Mouse (Mus musculus) gonadal fat pad, adult 2 months (tissue): ENCODE measurements around the gene Fbxw15. TPM values are rescaled to one million over a fixed set of nuclear protein-coding genes. Genes with fewer than 3 reads are reported as not detected.
"Not testable (repeated sequence)": the region's sequence is repeated elsewhere in the genome, so short reads cannot be mapped to it uniquely, and the experiment has no call there.

ENCODE experiments used
- DNase-seq: peaks from one replicate; pipeline ENCODE4 v3.0.0-alpha.2; 2012; ENCODE audit warnings: low read depth
- polyA plus RNA-seq: library from polyadenylated mRNA; depleted of rRNA; stranded (reverse); fragments of >200 nt; gene quantifications from 2 replicates; pipeline ENCODE4 v1.2.3, GENCODE M21; 2012; rRNA removed

Gene Fbxw15
- polyA plus RNA-seq = 0.15 and 0.16 TPM in 2 replicates

DNA sequence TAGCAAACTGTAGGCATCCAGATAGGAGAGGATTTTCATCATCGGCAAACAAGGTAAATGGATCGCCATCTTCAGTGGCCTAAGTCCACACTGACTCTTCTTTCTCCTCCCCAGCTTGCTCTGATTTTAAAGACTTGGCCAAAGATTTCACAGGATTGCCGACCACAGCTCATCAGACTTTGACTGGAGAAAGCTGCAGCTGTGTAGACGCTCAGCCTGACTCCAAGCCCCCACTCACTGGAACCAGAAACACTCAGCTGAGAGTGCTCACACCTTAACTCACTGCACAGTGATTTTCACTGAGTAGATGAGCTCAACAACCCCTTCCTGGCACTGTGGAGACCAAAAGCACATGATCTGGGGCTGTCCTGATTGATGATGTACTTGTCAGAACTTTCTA, at the start of gene Fbxw15:
Gene Fbxw15 (minus strand): TSS at position 101 of the 400 bp plus-strand sequence.
- not testable (repeated sequence) for DNase-seq

DNA sequence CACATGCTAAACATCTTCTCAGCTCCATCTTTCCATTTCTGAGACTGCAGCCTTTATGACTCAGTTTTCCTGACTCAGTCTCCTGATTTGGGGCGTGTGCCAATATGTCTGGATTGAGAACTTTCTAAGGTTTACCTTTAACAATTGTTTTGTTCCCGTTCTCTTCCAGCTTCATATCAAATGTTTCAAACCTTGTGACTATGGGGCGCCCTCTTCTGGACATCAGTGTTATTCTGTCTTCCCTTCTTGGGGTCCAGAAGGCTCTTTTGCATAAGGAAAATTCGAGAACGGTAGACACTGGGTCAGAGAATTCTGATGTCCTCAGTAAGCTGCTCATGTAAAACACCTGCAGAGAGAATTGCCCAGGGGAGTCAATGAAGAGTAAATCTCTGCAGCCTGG, 38.8 kb upstream of the Fbxw15 start:
- not testable (repeated sequence) for DNase-seq

DNA sequence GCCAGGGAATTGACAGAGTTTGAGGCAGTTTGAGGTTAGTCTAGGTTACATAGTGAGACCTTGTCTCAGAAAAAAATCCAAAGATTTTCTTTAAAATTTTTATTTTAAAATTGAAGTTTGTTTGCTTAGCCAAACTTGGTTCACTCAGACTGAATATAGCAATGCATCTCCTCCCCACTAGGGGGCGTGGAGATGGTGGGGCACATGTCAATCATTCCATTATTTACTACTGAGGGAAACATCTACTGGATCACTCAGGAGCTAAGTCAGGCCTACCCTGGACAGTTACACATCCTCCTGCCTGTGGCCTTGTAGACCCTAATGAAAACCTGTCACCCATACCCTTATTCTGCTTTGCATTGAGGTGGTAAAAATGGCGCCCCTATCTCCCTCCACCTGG, 34.1 kb upstream of the Fbxw15 start:
- not testable (repeated sequence) for DNase-seq

DNA sequence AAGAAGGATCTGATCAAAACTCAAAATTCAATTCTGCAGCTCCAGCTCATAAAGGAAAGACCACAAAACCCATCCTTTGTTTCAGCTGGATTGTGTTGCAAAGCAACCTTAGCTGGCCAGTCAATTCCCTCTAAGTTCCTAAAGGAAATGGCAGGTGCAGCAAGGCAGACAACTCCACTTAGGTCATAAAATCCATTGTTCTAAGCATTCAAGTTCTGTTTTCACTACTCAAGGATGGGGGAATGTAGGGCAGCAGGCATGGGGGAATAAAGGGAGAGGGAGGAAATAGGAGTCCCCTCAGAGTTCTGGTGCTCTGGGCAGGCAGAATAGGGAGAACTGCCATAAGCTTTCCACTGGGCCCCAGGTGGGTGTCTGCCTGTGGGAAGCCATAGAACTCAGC, 29.2 kb upstream of the Fbxw15 start:
- DNase-seq = no peak

DNA sequence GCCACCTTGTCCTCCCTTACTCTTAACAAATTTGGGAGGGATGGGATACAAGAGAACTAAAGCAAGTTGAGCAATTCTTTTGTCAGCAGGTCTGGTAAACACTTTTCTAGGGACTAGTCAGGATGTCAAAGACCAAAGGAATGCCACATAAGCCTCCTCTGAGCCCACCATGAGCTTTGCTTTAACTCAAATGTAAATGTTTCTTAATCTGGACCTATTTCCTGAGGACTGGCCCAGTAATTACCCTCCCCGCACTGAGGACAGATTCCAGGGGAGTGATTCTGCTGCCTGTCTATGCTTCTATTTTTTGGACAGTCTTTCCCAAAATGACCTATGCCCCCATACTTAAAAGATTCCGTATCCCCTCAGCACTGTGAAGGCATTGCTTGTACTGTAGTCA, 26.8 kb upstream of the Fbxw15 start:
- DNase-seq = no peak

DNA sequence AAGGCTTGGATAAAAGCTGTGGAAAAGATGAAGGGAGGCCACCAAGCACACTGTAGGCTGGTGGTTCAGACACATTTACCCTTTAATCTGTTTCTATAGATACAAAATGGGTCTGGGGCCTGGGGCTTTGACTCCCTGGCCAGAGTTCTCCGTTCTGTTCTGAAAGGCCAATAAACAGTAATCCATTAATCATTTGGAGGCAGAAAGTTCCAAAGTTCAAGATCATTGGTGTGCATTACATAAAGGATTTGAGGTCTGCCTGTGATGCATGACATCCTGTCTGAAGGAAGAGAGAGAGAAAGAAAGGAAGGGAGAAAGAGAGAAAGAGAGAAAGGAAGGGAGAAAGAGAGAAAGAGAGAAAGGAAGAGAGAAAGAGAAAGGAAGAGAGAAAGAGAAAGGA, 2.5 kb downstream of the Fbxw15 start:
- no peak for DNase-seq

DNA sequence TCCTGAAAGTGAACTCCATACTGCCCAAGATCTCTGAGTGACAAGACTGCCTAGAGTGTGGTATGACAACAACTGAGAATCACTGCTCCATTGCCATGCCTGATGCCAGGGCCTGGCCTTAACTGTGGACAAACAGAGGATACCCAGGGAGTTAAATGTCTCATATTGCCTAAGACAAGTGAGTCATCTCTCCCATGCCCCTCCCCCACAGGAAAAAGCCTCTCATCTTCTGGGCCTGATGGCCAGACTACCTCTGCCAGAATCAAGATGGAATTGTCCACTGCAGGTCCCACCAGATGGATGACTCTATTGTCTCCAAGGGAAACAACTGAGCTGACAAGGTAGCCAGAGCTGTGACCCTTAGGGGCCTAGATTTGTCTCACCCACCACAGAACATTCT, 6.0 kb downstream of the Fbxw15 start:
- not testable (repeated sequence) for DNase-seq

DNA sequence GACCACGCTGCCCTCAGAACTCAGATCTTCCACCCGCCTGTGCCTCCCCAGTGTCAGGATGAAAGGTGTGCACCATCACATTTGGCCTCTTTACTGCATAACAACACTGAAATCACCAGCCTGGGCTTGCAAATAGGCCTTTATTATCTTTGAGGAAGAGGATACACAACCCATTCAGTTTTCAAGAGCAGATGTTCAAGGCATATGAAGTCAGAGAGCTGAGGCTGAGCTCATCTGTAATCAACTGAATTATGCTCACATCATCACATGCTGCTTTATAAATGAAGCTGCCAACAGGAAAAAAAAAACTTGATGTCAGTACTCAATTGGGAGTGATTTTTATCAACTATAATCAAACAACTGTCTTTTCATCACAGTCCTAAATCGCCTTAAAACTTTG, 15.6 kb downstream of the Fbxw15 start:
- DNase-seq = no peak

DNA sequence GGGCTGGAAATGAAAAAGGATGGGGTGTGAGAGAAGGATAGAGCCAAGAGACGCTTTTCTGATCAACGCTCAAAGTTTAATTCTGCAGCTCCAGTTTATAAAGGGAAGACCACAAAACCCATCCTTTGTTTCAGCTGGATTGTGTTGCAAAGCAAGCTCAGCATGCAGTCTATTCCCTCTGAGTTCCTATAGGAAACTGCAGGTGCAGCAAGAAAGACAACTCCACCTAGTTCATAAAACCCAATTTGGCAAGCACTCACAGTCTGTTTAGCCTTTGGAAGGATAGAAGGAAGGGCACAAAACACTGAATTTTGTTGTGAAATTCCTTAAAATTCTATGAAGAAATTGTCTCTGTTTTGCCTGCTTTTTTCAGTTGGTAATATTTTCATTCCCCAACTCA, 18.4 kb downstream of the Fbxw15 start:
- DNase-seq = not testable (repeated sequence)

DNA sequence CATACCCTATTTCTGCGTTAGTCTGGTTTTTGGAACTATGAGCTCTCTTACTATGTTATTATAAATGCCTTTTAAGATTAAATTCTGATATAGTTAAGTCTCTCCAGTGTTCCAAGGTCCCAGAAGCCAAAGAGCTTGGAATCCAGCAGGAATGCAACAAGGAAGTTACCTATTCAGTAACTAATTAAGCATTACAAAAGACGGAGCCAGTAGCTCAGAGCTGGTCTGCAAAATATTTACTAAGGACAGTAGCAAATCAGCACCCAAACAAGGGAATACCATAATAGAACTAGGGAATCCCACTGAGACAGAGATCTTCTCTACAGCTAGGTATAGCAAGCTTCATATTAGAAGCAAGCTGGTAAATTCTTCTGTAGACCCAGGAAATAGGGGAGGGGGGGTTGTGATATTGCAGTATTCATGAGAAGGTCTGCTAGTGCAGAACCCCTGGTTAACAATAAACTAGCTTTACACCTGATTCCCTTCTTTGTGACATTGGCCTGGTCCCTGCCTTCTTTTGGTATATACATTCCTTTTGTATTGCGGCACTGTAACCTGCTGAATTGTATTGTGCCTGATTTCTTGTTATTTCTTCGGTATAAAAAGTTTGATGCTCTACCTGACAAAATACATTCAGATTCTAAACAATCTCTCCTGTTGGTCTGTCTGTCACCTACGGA, 44.5 kb downstream of the Fbxw15 start:
- no peak for DNase-seq

Other genes with a start within 250 kb of the Fbxw15 start
- gene Fbxw28, start 228.6 kb downstream of the Fbxw15 start, polyA plus RNA-seq = not detected in 2 replicates
- not detected in 2 replicates for gene Fbxw22, start 164.0 kb downstream of the Fbxw15 start, polyA plus RNA-seq
- gene Fbxw16, start 119.1 kb downstream of the Fbxw15 start, polyA plus RNA-seq = not detected in 2 replicates
- gene Fbxw19, start 72.4 kb downstream of the Fbxw15 start, polyA plus RNA-seq = not detected in 2 replicates
- 0.27 and 0.33 TPM in 2 replicates for gene Fbxw24, start 57.8 kb upstream of the Fbxw15 start, polyA plus RNA-seq
- 0.13 TPM in 1 of 2 replicates, not detected in the other for gene Fbxw25, start 96.4 kb upstream of the Fbxw15 start, polyA plus RNA-seq
- gene Fbxw18, start 134.4 kb upstream of the Fbxw15 start, polyA plus RNA-seq = 0.07 and 0.18 TPM in 2 replicates
- gene Fbxw26, start 177.8 kb upstream of the Fbxw15 start, polyA plus RNA-seq = not detected in 2 replicates
- 0.30 and 0.43 TPM in 2 replicates for gene Fbxw27, start 222.4 kb upstream of the Fbxw15 start, polyA plus RNA-seq
- 3,031 and 4,791 TPM in 2 replicates for gene Spink8, start 244.0 kb upstream of the Fbxw15 start, polyA plus RNA-seq